7 mouse cellular contexts compared by ENCODE assay signal in the genomic region with DNA sequence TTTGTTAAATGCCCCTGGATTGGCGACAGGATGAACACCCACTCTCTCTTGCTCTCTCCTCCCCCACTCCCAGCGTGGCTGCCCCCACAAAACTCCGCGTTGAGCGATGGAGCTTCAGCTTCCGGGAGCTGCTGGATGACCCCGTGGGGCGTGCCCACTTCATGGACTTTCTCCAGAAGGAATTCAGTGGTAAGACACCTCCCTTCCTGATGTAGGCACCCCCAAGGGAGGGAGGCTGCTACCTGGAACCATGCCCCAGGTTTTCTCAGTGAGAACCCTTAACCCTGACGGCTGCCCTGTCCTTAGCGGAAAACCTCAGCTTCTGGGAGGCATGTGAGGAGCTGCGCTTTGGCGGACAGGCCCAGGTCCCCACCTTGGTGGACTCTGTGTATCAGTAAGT. TPM values are rescaled to one million over a fixed set of nuclear protein-coding genes. Genes with fewer than 3 reads are reported as not detected.
DNase-seq lines count a peak whose midpoint lies in the region; ATAC-seq and TF ChIP-seq lines count a peak whose summit lies in the region.

A gene (minus strand): TSS at position 101 of the 400 bp plus-strand sequence.

- TF ChIP-seq POLR2A in lung, adult 2 months (IDR thresholded peaks at IDR 0.05; ENCODE audit: borderline replicate concordance, extremely low read depth, low read depth, low read length), result no peak
- TF ChIP-seq POLR2A in myocyte (IDR thresholded peaks at IDR 0.05; ENCODE audit: insufficient read length, low read depth), result no peak

- no peak within 1 kb of the TSS for H3K4me3 ChIP-seq in lung, adult 2 months (replicated peaks; ENCODE audit: extremely low read depth, low read depth, low read length)
- H3K4me3 ChIP-seq in embryonic facial prominence, embryonic 12.5 days, result no peak within 1 kb of the TSS
- no peak within 1 kb of the TSS for H3K4me3 ChIP-seq in intestine, embryonic 14.5 days (ENCODE audit: low read depth, low read length)
- H3K4me3 ChIP-seq in myocyte, result no peak within 1 kb of the TSS

- H3K4me2 ChIP-seq in embryonic facial prominence, embryonic 12.5 days (replicated peaks), result no peak within 1 kb of the TSS
- H3K4me2 ChIP-seq in intestine, embryonic 14.5 days (ENCODE audit: low read length), result no peak within 1 kb of the TSS
- H3K4me2 ChIP-seq in myocyte (ENCODE audit: low read depth), result no peak within 1 kb of the TSS

- DNase-seq in lung, adult 2 months, result no peak
- no peak for DNase-seq in lung, postnatal 25 days (ENCODE audit: low spot score)
- DNase-seq in intestine, embryonic 14.5 days (ENCODE audit: low spot score), result no peak
- DNase-seq in right cerebral cortex, postnatal 36 days (ENCODE audit: low spot score in 2 of 2), result no peak
- DNase-seq in cerebellum, postnatal 36 days, result no peak

- peaks cover under 1% of the 10 kb centered on the region; the same call in 1 of the 2 replicates for H3K4me1 ChIP-seq in lung, adult 2 months (ENCODE audit: control insufficient read depth, insufficient read depth, low read length)
- peaks cover 18% of the 10 kb centered on the region for H3K4me1 ChIP-seq in embryonic facial prominence, embryonic 12.5 days
- H3K4me1 ChIP-seq in intestine, embryonic 14.5 days (replicated peaks; ENCODE audit: control insufficient read depth, insufficient read depth, low read length), result no peaks in the 10 kb centered on the region

- H3K9ac ChIP-seq in embryonic facial prominence, embryonic 12.5 days, result no peak within 1 kb of the TSS
- no peak within 1 kb of the TSS for H3K9ac ChIP-seq in intestine, embryonic 14.5 days (ENCODE audit: low read length)

- no peak within 1 kb of the TSS for H3K27ac ChIP-seq in embryonic facial prominence, embryonic 12.5 days
- no peak within 1 kb of the TSS for H3K27ac ChIP-seq in intestine, embryonic 14.5 days (ENCODE audit: low read depth)

- WGBS in lung, adult 2 months, result 85% methylated on average over 12 of the region's 12 CpGs
- whole genome bisulfite sequencing in embryonic facial prominence, embryonic 12.5 days, result 85% methylated on average over 12 of the region's 12 CpGs
- 87% methylated on average over 12 of the region's 12 CpGs for WGBS in intestine, embryonic 14.5 days

- no peak for ATAC-seq in embryonic facial prominence, embryonic 12.5 days (ENCODE audit: insufficient number of reproducible peaks, insufficient read depth, low FRiP score, low TSS enrichment)
- ATAC-seq in intestine, embryonic 14.5 days (replicated peaks; ENCODE audit: low FRiP score, low TSS enrichment, low read depth), result no peak

- peaks cover 24% of the 10 kb centered on the region for H3K27me3 ChIP-seq in embryonic facial prominence, embryonic 12.5 days
- H3K27me3 ChIP-seq in intestine, embryonic 14.5 days (replicated peaks; ENCODE audit: control insufficient read depth, insufficient read depth, low read length), result peaks cover 19% of the 10 kb centered on the region
- no peaks in the 10 kb centered on the region for H3K27me3 ChIP-seq in myocyte (ENCODE audit: control insufficient read depth, insufficient read depth, insufficient read length)

- no peaks in the 10 kb centered on the region for H3K36me3 ChIP-seq in embryonic facial prominence, embryonic 12.5 days
- H3K36me3 ChIP-seq in intestine, embryonic 14.5 days (ENCODE audit: control insufficient read depth, insufficient read depth, low read length), result no peaks in the 10 kb centered on the region
- no peaks in the 10 kb centered on the region for H3K36me3 ChIP-seq in myocyte (ENCODE audit: control insufficient read depth, insufficient read depth)

- no peaks in the 10 kb centered on the region for H3K9me3 ChIP-seq in embryonic facial prominence, embryonic 12.5 days
- H3K9me3 ChIP-seq in intestine, embryonic 14.5 days (ENCODE audit: control insufficient read depth, low read length), result no peaks in the 10 kb centered on the region

- TF ChIP-seq CTCF in lung, adult 2 months (IDR thresholded peaks at IDR 0.05; ENCODE audit: insufficient read depth, low read length), result no peak

- H3K79me2 ChIP-seq in myocyte (ENCODE audit: control insufficient read depth, insufficient read depth), result no peaks in the 10 kb centered on the region

- H3ac ChIP-seq in myocyte (ENCODE audit: control insufficient read depth, insufficient read length), result no peak within 1 kb of the TSS

TF ChIP-seq in myocyte, 11 proteins besides CTCF, POLR2A, EP300 and RAD21:
- TF ChIP-seq USF1 (IDR thresholded peaks at IDR 0.05; ENCODE audit: low read depth) (no peak), MAX (IDR thresholded peaks at IDR 0.05; ENCODE audit: low read depth) (no peak), CEBPB (IDR thresholded peaks at IDR 0.05; ENCODE audit: insufficient read depth, poor library complexity, severe bottlenecking) (no peak), SRF (IDR thresholded peaks at IDR 0.05; ENCODE audit: control insufficient read depth, insufficient read length, low read depth) (no peak)

RNA-seq across cellular contexts. Expression of the gene that starts here (rescaled TPM):
- polyA plus RNA-seq in lung, adult 2 months (2012; rRNA removed), result 27.3 and 30.4 TPM in 2 replicates
- 20.7 and 22.9 TPM in 2 replicates for polyA plus RNA-seq in embryonic facial prominence, embryonic 12.5 days (2016; fragmentation: Nextera tagmentation; extraction: Ambion mirVana)
- polyA plus RNA-seq in intestine, embryonic 14.5 days (2014; fragmentation: Nextera tagmentation; extraction: Ambion mirVana), result 21.4 and 29.0 TPM in 2 replicates
- 12.6 TPM for polyA plus RNA-seq in myocyte (2012; fragmentation: generic; extraction: Trizol)
